ENCODE assay signal across 29 mouse cellular contexts in the genomic region with DNA sequence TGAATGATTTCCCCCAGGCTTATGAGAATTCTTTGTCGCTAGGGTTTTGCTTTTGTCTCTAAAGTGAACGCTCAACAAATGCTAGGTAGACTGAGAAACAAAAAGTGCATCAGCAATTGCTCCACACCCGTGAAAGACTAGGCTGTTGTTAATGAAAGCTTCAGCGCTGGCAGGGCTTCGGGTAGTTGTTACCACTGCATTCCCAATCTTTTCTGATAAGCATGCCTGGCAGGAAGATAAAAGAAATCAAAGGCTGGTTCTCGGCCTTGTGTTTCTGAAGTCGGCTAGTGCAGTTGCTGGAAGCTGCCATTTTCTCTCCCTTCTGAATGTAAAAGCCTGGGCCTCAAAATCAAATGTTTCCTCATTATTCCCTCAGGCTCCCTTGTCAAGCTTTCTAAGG.
DNase-seq lines count a peak whose midpoint lies in the region; ATAC-seq and TF ChIP-seq lines count a peak whose summit lies in the region.
"Had no signal": no experiment of that assay in that cellular context is flagged by ENCODE, and none has a peak within 500 bp of the region (broad histone marks: within the 10 kb centered on the region; RNA-seq: fewer than 3 reads in every experiment).

No protein-coding gene starts in this region.

- peak; percentile 36 for DNase-seq in forebrain, embryonic 14.5 days (ENCODE audit: low spot score)
- no peak for DNase-seq in hindbrain, embryonic 14.5 days (ENCODE audit: low spot score)
- no peak for DNase-seq in hindbrain, embryonic 11.5 days (ENCODE audit: low spot score)
- peak; percentile 1 for DNase-seq in midbrain, postnatal 0 days (ENCODE audit: low spot score)
- DNase-seq in cerebellum, adult 18-20 months: no peak
- DNase-seq: B cell, adult 2 months; cerebellum, adult 9-11 months; gastrocnemius, postnatal 36 days; heart, adult 2 months; kidney, adult 9 months; kidney, postnatal 25 days; layer of hippocampus, postnatal 36 days; liver, postnatal 0 days; thymus, adult 18-20 months; thymus, postnatal 36 days had no signal

- H3K27me3 ChIP-seq in forebrain, embryonic 14.5 days (replicated peaks; ENCODE audit: control insufficient read depth, insufficient read depth, low read length): no peaks in the 10 kb centered on the region
- no peaks in the 10 kb centered on the region for H3K27me3 ChIP-seq in forebrain, embryonic 12.5 days
- no peaks in the 10 kb centered on the region for H3K27me3 ChIP-seq in hindbrain, embryonic 14.5 days (ENCODE audit: control insufficient read depth, insufficient read depth, low read length)
- no peaks in the 10 kb centered on the region for H3K27me3 ChIP-seq in hindbrain, embryonic 11.5 days (ENCODE audit: control insufficient read depth, insufficient read depth, low read length)
- H3K27me3 ChIP-seq in midbrain, embryonic 13.5 days: no peaks in the 10 kb centered on the region
- H3K27me3 ChIP-seq in midbrain, postnatal 0 days (ENCODE audit: insufficient read depth, low read length): no peaks in the 10 kb centered on the region
- H3K27me3 ChIP-seq: CH12.LX; heart, embryonic 15.5 days; intestine, embryonic 15.5 days; limb, embryonic 12.5 days; neural tube, embryonic 13.5 days had no signal

- ATAC-seq in forebrain, embryonic 14.5 days: no peak
- ATAC-seq in forebrain, embryonic 12.5 days (ENCODE audit: low FRiP score): no peak
- ATAC-seq in hindbrain, embryonic 14.5 days (ENCODE audit: low FRiP score): no peak
- no peak for ATAC-seq in hindbrain, embryonic 11.5 days (ENCODE audit: low FRiP score)
- ATAC-seq in midbrain, embryonic 13.5 days: peak; percentile 21; the same call in 1 of the 2 replicates
- no peak for ATAC-seq in midbrain, postnatal 0 days (ENCODE audit: low FRiP score)
- ATAC-seq: intestine, embryonic 15.5 days; liver, postnatal 0 days; lung, postnatal 0 days; Patski had no signal

- no peaks in the 10 kb centered on the region for H3K9me3 ChIP-seq in forebrain, embryonic 14.5 days (replicated peaks; ENCODE audit: control insufficient read depth, low read length)
- no peaks in the 10 kb centered on the region for H3K9me3 ChIP-seq in forebrain, embryonic 12.5 days
- no peaks in the 10 kb centered on the region for H3K9me3 ChIP-seq in hindbrain, embryonic 14.5 days (ENCODE audit: control insufficient read depth, low read length)
- no peaks in the 10 kb centered on the region for H3K9me3 ChIP-seq in hindbrain, embryonic 11.5 days (ENCODE audit: control insufficient read depth, low read length)
- H3K9me3 ChIP-seq in midbrain, embryonic 13.5 days: no peaks in the 10 kb centered on the region
- no peaks in the 10 kb centered on the region for H3K9me3 ChIP-seq in midbrain, postnatal 0 days (ENCODE audit: low read length)
- H3K9me3 ChIP-seq: G1E; heart, embryonic 15.5 days; intestine, embryonic 15.5 days; limb, embryonic 12.5 days; neural tube, embryonic 13.5 days had no signal

- no peak overlapping the region for H3K4me3 ChIP-seq in forebrain, embryonic 14.5 days (ENCODE audit: low read depth, low read length)
- H3K4me3 ChIP-seq in forebrain, embryonic 12.5 days (replicated peaks): no peak overlapping the region
- H3K4me3 ChIP-seq in hindbrain, embryonic 14.5 days (replicated peaks; ENCODE audit: low read length): no peak overlapping the region
- H3K4me3 ChIP-seq in hindbrain, embryonic 11.5 days (ENCODE audit: low read depth, low read length): no peak overlapping the region
- no peak overlapping the region for H3K4me3 ChIP-seq in midbrain, embryonic 13.5 days (replicated peaks)
- H3K4me3 ChIP-seq in midbrain, postnatal 0 days (ENCODE audit: low read depth, low read length): no peak overlapping the region
- H3K4me3 ChIP-seq: heart, adult 2 months; heart, embryonic 15.5 days; intestine, embryonic 15.5 days; layer of hippocampus, adult 2 months; limb, embryonic 12.5 days; myocyte; neural tube, embryonic 13.5 days had no signal

- H3K4me2 ChIP-seq in forebrain, embryonic 14.5 days (ENCODE audit: low read length): no peak overlapping the region
- H3K4me2 ChIP-seq in forebrain, embryonic 12.5 days: no peak overlapping the region
- no peak overlapping the region for H3K4me2 ChIP-seq in hindbrain, embryonic 14.5 days (replicated peaks)
- no peak overlapping the region for H3K4me2 ChIP-seq in hindbrain, embryonic 11.5 days (replicated peaks; ENCODE audit: low read depth, low read length)
- H3K4me2 ChIP-seq in midbrain, embryonic 13.5 days (replicated peaks): no peak overlapping the region
- no peak overlapping the region for H3K4me2 ChIP-seq in midbrain, postnatal 0 days (ENCODE audit: low read depth, low read length, poor library complexity, severe bottlenecking)
- H3K4me2 ChIP-seq: heart, embryonic 15.5 days; intestine, embryonic 15.5 days; limb, embryonic 12.5 days; liver, embryonic 11.5 days; neural tube, embryonic 13.5 days had no signal

- WGBS in forebrain, embryonic 14.5 days: 9% methylated on average over 7 of the region's 7 CpGs
- WGBS in forebrain, embryonic 12.5 days: 26% methylated on average over 7 of the region's 7 CpGs
- WGBS in hindbrain, embryonic 14.5 days: 41% methylated on average over 7 of the region's 7 CpGs
- 58% methylated on average over 7 of the region's 7 CpGs for WGBS in hindbrain, embryonic 11.5 days
- WGBS in midbrain, embryonic 13.5 days: 21% methylated on average over 7 of the region's 7 CpGs
- 23% methylated on average over 7 of the region's 7 CpGs for WGBS in midbrain, postnatal 0 days

- no peaks in the 10 kb centered on the region for H3K36me3 ChIP-seq in forebrain, embryonic 14.5 days (ENCODE audit: control insufficient read depth, insufficient read depth, low read length)
- no peaks in the 10 kb centered on the region for H3K36me3 ChIP-seq in forebrain, embryonic 12.5 days (replicated peaks)
- no peaks in the 10 kb centered on the region for H3K36me3 ChIP-seq in hindbrain, embryonic 14.5 days (replicated peaks; ENCODE audit: control insufficient read depth, insufficient read depth)
- H3K36me3 ChIP-seq in hindbrain, embryonic 11.5 days (ENCODE audit: control insufficient read depth, insufficient read depth, low read length): no peaks in the 10 kb centered on the region
- no peaks in the 10 kb centered on the region for H3K36me3 ChIP-seq in midbrain, embryonic 13.5 days
- H3K36me3 ChIP-seq in midbrain, postnatal 0 days (ENCODE audit: insufficient read depth, low read length): no peaks in the 10 kb centered on the region
- H3K36me3 ChIP-seq: G1E; heart, embryonic 15.5 days; intestine, embryonic 15.5 days; limb, embryonic 12.5 days; neural tube, embryonic 13.5 days had no signal

- no peak for TF ChIP-seq CTCF in midbrain, postnatal 0 days (IDR thresholded peaks at IDR 0.05)

- H3K4me1 ChIP-seq in forebrain, embryonic 14.5 days (ENCODE audit: control insufficient read depth, insufficient read depth, low read length): peaks cover 15% of the 10 kb centered on the region
- H3K4me1 ChIP-seq in forebrain, embryonic 12.5 days: peaks cover 21% of the 10 kb centered on the region
- peaks cover 7% of the 10 kb centered on the region; the same call in 1 of the 2 replicates for H3K4me1 ChIP-seq in hindbrain, embryonic 14.5 days (replicated peaks; ENCODE audit: control insufficient read depth, insufficient read depth, low read length)
- no peaks in the 10 kb centered on the region for H3K4me1 ChIP-seq in hindbrain, embryonic 11.5 days (replicated peaks; ENCODE audit: control insufficient read depth, insufficient read depth, low read length)
- H3K4me1 ChIP-seq in midbrain, embryonic 13.5 days (replicated peaks): peaks cover 26% of the 10 kb centered on the region
- H3K4me1 ChIP-seq in midbrain, postnatal 0 days (ENCODE audit: insufficient read depth, low read length): no peaks in the 10 kb centered on the region
- H3K4me1 ChIP-seq: intestine, embryonic 15.5 days had no signal

- no peak overlapping the region for H3K27ac ChIP-seq in forebrain, embryonic 14.5 days (ENCODE audit: low read depth, low read length)
- no peak overlapping the region for H3K27ac ChIP-seq in forebrain, embryonic 12.5 days
- H3K27ac ChIP-seq in hindbrain, embryonic 14.5 days: peak overlapping the region; percentile 62; the same call in 1 of the 2 replicates
- no peak overlapping the region for H3K27ac ChIP-seq in hindbrain, embryonic 11.5 days (ENCODE audit: low read depth, low read length)
- H3K27ac ChIP-seq in midbrain, embryonic 13.5 days: peak overlapping the region; percentile 62; the same call in 1 of the 2 replicates
- no peak overlapping the region for H3K27ac ChIP-seq in midbrain, postnatal 0 days (ENCODE audit: low read depth, low read length)
- H3K27ac ChIP-seq: heart, adult 2 months; heart, embryonic 15.5 days; intestine, embryonic 15.5 days; layer of hippocampus, adult 2 months; limb, embryonic 12.5 days; macrophage; neural tube, embryonic 13.5 days had no signal

- H3K9ac ChIP-seq in forebrain, embryonic 14.5 days (ENCODE audit: low read length): no peak overlapping the region
- no peak overlapping the region for H3K9ac ChIP-seq in forebrain, embryonic 12.5 days
- no peak overlapping the region for H3K9ac ChIP-seq in hindbrain, embryonic 14.5 days
- no peak overlapping the region for H3K9ac ChIP-seq in hindbrain, embryonic 11.5 days (ENCODE audit: low read depth, low read length)
- H3K9ac ChIP-seq in midbrain, embryonic 13.5 days (replicated peaks): no peak overlapping the region
- H3K9ac ChIP-seq in midbrain, postnatal 0 days (replicated peaks; ENCODE audit: low read length, poor library complexity, severe bottlenecking): no peak overlapping the region
- H3K9ac ChIP-seq: heart, embryonic 15.5 days; intestine, embryonic 15.5 days; limb, embryonic 12.5 days; liver, postnatal 0 days; neural tube, embryonic 13.5 days had no signal

Comparison
In these comparisons a context has a peak if more than half of its experiments do, and no peak if none do; other contexts are left out.
1. H3K27ac ChIP-seq: peak in hindbrain, embryonic 14.5 days (single experiment) and midbrain, embryonic 13.5 days (single experiment); none in forebrain, embryonic 14.5 days (single experiment), forebrain, embryonic 12.5 days (single experiment), hindbrain, embryonic 11.5 days (single experiment) and midbrain, postnatal 0 days (single experiment).
2. DNase-seq: peak in forebrain, embryonic 14.5 days (single experiment) and midbrain, postnatal 0 days (single experiment); none in hindbrain, embryonic 14.5 days (single experiment), hindbrain, embryonic 11.5 days (single experiment) and cerebellum, adult 18-20 months (0 of 2).